ENCODE assay signal across 7 mouse cellular contexts in the genomic region with DNA sequence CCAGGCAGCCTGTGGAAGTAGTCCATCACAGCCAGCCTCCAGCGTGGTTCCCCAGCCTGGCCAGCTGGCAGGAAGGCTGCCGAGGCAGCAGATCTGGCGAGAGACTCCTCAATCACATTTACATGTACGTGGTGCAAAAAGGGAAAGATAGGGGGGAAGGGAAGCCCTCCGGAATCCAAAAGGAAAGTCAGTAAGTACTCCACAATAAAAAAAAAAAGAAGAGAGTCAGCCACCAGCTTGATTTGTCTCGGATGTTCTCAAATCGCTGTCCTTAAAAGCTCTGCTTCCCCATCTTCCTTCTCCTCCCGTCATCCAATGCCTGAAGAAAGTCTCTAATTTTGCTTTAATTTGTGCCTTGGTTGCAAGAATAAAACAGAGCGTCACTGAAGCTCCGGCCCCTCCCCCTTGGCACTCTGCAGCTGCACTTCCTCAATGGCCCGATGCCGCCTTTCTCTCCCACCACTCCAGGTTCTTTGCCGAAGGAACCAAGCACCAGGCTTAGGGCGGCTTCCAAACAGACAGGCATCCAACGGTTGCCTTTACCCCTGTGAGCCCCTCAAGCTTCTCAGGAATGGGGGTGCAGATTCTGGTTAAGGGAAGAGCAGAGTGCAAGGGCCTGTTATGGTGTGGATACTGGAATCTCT.
DNase-seq lines count a peak whose midpoint lies in the region; ATAC-seq lines count a peak whose summit lies in the region.

No protein-coding gene starts in this region.

- H3K4me1 ChIP-seq in intestine, embryonic 14.5 days (replicated peaks; ENCODE audit: control insufficient read depth, insufficient read depth, low read length) = peaks cover 14% of the 10 kb centered on the region
- no peaks in the 10 kb centered on the region for H3K4me1 ChIP-seq in limb, embryonic 11.5 days (ENCODE audit: control insufficient read depth, insufficient read depth, low read length)
- H3K4me1 ChIP-seq in midbrain, embryonic 14.5 days (ENCODE audit: control insufficient read depth, insufficient read depth, low read length) = peaks cover 12% of the 10 kb centered on the region

- no peaks in the 10 kb centered on the region for H3K9me3 ChIP-seq in intestine, embryonic 14.5 days (ENCODE audit: control insufficient read depth, low read length)
- H3K9me3 ChIP-seq in limb, embryonic 11.5 days (ENCODE audit: control insufficient read depth, low read length) = no peaks in the 10 kb centered on the region
- H3K9me3 ChIP-seq in midbrain, embryonic 14.5 days (ENCODE audit: control insufficient read depth, low read length) = no peaks in the 10 kb centered on the region

- peak; percentile 22 to 46 for DNase-seq in adrenal gland, postnatal 36 days
- peak; percentile 54 to 60 for DNase-seq in cerebellum, adult 18-20 months
- peak; percentile 57 to 58 for DNase-seq in frontal cortex, postnatal 14 days (ENCODE audit: low spot score in 2 of 2)
- peak; percentile 69 for DNase-seq in intestine, embryonic 14.5 days (ENCODE audit: low spot score)
- peak; percentile 30 for DNase-seq in limb, embryonic 11.5 days (ENCODE audit: low spot score)
- peak; percentile 63 for DNase-seq in midbrain, embryonic 14.5 days
- DNase-seq in thymus, postnatal 10 days (ENCODE audit: low spot score in 2 of 2) = no peak

- H3K4me2 ChIP-seq in intestine, embryonic 14.5 days (ENCODE audit: low read length) = peak overlapping the region; percentile 48
- peak overlapping the region; percentile 24; the same call in 1 of the 2 replicates for H3K4me2 ChIP-seq in limb, embryonic 11.5 days (ENCODE audit: low read depth, severe bottlenecking)
- H3K4me2 ChIP-seq in midbrain, embryonic 14.5 days (ENCODE audit: low read length) = peak overlapping the region; percentile 32

- no peaks in the 10 kb centered on the region for H3K36me3 ChIP-seq in intestine, embryonic 14.5 days (ENCODE audit: control insufficient read depth, insufficient read depth, low read length)
- no peaks in the 10 kb centered on the region for H3K36me3 ChIP-seq in limb, embryonic 11.5 days (ENCODE audit: control insufficient read depth, insufficient read depth, low read length)
- H3K36me3 ChIP-seq in midbrain, embryonic 14.5 days (ENCODE audit: control insufficient read depth, insufficient read depth, low read length) = no peaks in the 10 kb centered on the region

- WGBS in intestine, embryonic 14.5 days = 16% methylated on average over 15 of the region's 15 CpGs
- 20% methylated on average over 15 of the region's 15 CpGs for WGBS in limb, embryonic 11.5 days
- WGBS in midbrain, embryonic 14.5 days = 18% methylated on average over 15 of the region's 15 CpGs

- no peaks in the 10 kb centered on the region for H3K27me3 ChIP-seq in intestine, embryonic 14.5 days (replicated peaks; ENCODE audit: control insufficient read depth, insufficient read depth, low read length)
- no peaks in the 10 kb centered on the region for H3K27me3 ChIP-seq in limb, embryonic 11.5 days (ENCODE audit: control insufficient read depth, insufficient read depth, low read length)
- H3K27me3 ChIP-seq in midbrain, embryonic 14.5 days (ENCODE audit: control insufficient read depth, insufficient read depth, low read length) = no peaks in the 10 kb centered on the region

- ATAC-seq in intestine, embryonic 14.5 days (replicated peaks; ENCODE audit: low FRiP score, low TSS enrichment, low read depth) = 0 out of 2 replicates have a peak, but pooled peaks have one; percentile 36
- ATAC-seq in limb, embryonic 11.5 days (ENCODE audit: insufficient number of reproducible peaks, low FRiP score, low TSS enrichment, low read depth) = no peak
- ATAC-seq in midbrain, embryonic 14.5 days (ENCODE audit: low FRiP score, low TSS enrichment) = no peak

- peak overlapping the region; percentile 20 for H3K4me3 ChIP-seq in intestine, embryonic 14.5 days (ENCODE audit: low read depth, low read length)
- H3K4me3 ChIP-seq in limb, embryonic 11.5 days (ENCODE audit: low read depth, low read length) = no peak overlapping the region
- H3K4me3 ChIP-seq in midbrain, embryonic 14.5 days (replicated peaks; ENCODE audit: low read depth, low read length) = no peak overlapping the region; the same call in 1 of the 2 replicates

- H3K27ac ChIP-seq in intestine, embryonic 14.5 days (ENCODE audit: low read depth) = peak overlapping the region; percentile 73
- no peak overlapping the region for H3K27ac ChIP-seq in limb, embryonic 11.5 days (replicated peaks; ENCODE audit: low read depth, low read length)
- H3K27ac ChIP-seq in midbrain, embryonic 14.5 days (replicated peaks; ENCODE audit: low read depth, low read length) = peak overlapping the region; percentile 45; the same call in 1 of the 2 replicates

- peak overlapping the region; percentile 18; the same call in 1 of the 2 replicates for H3K9ac ChIP-seq in intestine, embryonic 14.5 days (ENCODE audit: low read length)
- no peak overlapping the region for H3K9ac ChIP-seq in limb, embryonic 11.5 days (ENCODE audit: low read length)
- no peak overlapping the region; the same call in 1 of the 2 replicates for H3K9ac ChIP-seq in midbrain, embryonic 14.5 days (replicated peaks; ENCODE audit: low read length)

Comparison
In these comparisons a context has a peak if more than half of its experiments do, and no peak if none do; other contexts are left out.
1. DNase-seq: peak in adrenal gland, postnatal 36 days (2 of 2), cerebellum, adult 18-20 months (2 of 2), frontal cortex, postnatal 14 days (2 of 2), intestine, embryonic 14.5 days (single experiment), limb, embryonic 11.5 days (single experiment) and midbrain, embryonic 14.5 days (single experiment); none in thymus, postnatal 10 days (0 of 2).
2. Peak in every context shown above with its lines, with median percentiles within 50 percentile points of each other: H3K4me2 ChIP-seq.